Mouse (Mus musculus): Measurements from ENCODE around the gene Cd300ld2.
"Not testable (repeated sequence)": the region's sequence is repeated elsewhere in the genome, so short reads cannot be mapped to it uniquely, and the experiment has no call there.

Cd300ld2 gene

DNA sequence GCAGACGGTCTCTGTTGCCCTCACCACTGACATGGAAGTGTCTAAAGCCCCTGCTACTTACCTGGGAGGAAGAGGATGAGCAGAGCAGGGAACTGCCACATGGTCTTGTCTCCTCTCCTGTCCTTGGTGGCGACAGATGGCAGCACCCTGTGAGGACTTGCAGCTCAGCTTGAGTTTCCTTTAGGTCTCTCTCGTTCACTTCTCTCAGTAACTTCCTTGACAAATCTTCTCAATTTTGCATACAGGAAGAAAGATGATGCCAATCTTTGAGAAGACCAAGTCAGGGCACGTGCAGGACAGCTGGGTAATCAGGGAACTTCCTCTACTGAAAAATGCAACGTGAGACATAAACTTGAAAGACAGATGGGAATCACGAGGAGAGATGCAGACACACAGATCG is at the start of gene Cd300ld2:
Cd300ld2 (minus strand) TSS at position 101 of the 400 bp plus-strand sequence.
- in situ Hi-C loops (cut with MboI; ENCODE audit: unreplicated experiment in 2 of 2) = not testable (repeated sequence)

DNA sequence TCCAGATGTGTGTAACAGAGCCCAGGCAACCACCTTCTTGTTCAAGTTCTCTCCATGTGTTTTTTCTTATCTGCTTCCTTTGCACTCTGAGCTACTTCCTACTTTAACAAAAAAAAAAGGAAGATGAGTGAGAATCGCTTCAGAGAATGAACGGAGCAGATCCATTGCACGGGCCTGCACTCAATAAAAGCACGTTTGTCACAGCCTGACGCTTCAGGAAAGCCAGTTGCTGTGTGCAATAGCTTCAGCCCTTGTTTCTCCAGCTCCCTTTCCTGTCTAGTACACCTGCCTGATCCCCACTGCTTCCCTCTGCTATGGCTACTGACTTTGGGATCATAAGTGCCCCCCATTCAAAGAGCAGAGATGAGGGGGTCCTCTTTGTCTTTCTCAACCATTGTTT is 46.1 kb upstream of the Cd300ld2 start, which contains the start of gene Cd300e:
Cd300e (minus strand) TSS at position 101 of the 400 bp plus-strand sequence.
- in situ Hi-C loops (cut with MboI; ENCODE audit: unreplicated experiment in 2 of 2) = loop anchor here in 1 of 2 experiments (25.0 kb wide), 1 partner anchor 375 kb away; the partner anchor contains the start of gene Ttyh2

DNA sequence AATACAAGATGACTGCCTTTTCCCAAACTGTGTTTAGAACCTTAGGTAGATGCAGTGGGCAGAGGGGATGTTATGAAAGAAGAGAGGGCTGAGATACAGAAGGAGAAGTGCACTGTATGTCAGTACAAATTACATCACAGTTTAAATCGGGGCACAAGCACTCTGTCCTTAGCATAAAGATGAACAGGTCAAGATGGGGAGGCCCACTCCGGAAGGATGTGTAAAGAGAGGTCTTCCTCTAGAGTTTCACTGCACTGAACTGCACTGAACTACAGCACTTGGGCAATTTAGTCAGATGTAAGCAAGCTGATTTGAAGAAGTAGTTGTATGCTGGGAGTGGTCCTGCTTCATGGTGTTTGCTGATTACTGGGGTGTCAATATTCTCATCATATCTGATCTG is 43.8 kb upstream of the Cd300ld2 start:
- in situ Hi-C loops (cut with MboI; ENCODE audit: unreplicated experiment in 2 of 2) = loop anchor here (10.0 to 25.0 kb wide), 2 partner anchors 245 to 372 kb away; partner anchors contain the start of gene Ttyh2 (in 1 of the 2)

DNA sequence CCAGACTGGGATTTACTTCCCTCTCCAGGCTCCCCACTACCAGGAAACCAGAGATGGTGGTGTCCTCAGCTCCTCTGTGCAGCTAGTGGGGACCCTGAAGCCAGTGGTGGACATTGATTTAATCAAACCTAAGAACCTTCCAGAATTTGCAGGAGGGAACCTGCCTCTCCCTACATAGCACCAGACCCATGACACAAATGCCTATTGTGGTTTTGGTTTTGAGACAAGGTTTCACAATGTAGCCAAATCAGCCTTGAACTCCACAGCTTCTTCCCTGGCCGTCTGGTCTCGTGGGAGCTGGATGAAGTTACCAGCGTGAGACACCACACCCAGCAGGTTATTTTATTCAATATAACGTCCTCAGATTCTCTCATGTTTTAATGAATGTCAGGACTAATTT is 42.7 kb upstream of the Cd300ld2 start:
- in situ Hi-C loops (cut with MboI; ENCODE audit: unreplicated experiment in 2 of 2) = loop anchor here (10.0 to 25.0 kb wide), 2 partner anchors 244 to 371 kb away; partner anchors contain the start of gene Ttyh2 (in 1 of the 2)

DNA sequence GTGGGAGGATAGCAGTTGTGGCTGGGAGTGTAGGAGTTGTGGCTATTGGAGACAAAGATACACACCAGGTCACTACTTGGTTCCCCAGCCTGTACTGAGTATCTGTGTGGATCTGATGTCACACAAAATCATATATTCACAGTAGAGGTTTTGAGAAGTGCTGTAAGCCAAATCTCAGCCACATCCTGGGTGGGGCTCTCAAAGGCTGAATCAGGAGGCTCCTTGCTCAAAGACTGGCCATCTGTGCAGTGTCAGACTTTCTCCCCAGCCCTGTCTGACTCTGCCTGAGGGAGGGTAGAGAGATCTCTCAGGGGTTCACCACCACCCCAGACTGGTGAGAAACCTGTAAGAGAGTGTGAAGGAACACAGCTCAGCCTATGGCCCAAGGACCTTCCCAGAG is 38.5 kb upstream of the Cd300ld2 start:
- in situ Hi-C loops (cut with MboI; ENCODE audit: unreplicated experiment in 2 of 2) = loop anchor here (10.0 to 25.0 kb wide), 2 partner anchors 240 to 367 kb away; partner anchors contain the start of gene Ttyh2 (in 1 of the 2)

DNA sequence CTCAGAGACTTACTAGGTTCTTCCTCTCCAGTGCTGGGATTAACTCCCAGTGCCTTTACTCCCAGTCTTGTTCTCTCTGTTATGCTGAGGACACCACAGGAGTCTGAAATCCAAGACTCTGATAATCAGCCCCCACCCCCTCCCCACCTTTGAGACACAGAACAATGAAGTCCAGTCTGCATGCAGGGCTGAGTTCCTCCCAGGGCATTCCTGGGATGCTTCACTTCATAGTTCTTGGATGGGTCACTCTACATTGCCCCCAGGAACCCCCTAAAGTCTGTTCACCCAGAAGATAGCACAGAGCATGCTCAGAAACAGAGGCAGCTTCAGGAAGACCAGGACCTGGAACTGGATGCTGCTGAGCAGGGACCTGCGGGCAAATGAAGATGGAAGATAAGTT is 37.0 kb upstream of the Cd300ld2 start:
- in situ Hi-C loops (cut with MboI; ENCODE audit: unreplicated experiment in 2 of 2) = loop anchor here (10.0 to 25.0 kb wide), 2 partner anchors 238 to 366 kb away; partner anchors contain the start of gene Ttyh2 (in 1 of the 2)

DNA sequence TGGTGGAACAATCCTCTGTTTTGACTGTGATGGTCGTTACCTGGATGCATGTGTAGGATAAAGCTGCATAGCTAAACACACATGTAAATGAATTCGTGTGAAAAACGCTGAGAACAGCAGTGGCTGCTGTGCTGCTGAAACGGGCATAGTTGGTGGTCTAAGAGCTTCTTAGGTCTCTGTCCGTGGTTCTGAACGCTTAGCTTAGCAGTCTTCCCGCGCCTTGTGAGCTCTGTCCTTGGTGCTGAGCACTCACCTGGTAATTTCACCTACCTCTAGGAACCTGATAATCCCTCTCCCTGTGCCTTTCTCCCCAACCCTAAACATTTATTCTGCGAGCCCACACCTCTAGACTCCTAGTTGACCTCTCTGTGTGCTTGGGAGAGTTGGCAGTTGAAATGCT is 36.2 kb upstream of the Cd300ld2 start:
- in situ Hi-C loops (cut with MboI; ENCODE audit: unreplicated experiment in 2 of 2) = loop anchor here (10.0 to 25.0 kb wide), 2 partner anchors 237 to 365 kb away; partner anchors contain the start of gene Ttyh2 (in 1 of the 2)

DNA sequence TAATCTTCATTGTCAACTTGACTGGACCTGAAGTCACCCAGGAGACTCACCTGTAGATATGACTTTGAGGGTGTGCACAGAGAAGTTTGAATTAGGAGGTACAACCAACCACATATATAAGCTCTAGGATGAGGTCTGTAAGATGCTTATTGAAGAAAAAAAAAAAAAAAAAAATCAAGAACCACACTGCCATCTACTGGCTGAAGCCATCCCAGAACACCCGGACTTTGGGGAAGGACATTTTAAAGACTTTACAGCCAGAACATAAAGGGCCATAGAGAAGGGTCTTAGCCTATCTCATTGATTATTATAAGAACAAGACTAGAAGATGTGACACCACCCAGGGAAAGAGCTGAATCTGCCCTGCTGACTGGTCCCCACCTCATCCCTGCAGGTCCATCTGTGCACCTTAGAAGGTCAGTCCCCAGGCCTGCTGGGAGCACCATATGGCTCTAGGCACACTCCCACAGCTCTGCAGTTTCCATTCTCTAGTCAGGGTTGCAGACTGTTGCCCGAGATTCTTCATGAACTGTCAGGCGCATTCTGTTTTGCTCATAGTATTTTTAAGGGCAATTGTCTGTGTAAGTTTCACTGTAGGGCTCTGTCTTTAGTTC is 33.4 kb upstream of the Cd300ld2 start:
- in situ Hi-C loops (cut with MboI; ENCODE audit: unreplicated experiment in 2 of 2) = no loop called here

DNA sequence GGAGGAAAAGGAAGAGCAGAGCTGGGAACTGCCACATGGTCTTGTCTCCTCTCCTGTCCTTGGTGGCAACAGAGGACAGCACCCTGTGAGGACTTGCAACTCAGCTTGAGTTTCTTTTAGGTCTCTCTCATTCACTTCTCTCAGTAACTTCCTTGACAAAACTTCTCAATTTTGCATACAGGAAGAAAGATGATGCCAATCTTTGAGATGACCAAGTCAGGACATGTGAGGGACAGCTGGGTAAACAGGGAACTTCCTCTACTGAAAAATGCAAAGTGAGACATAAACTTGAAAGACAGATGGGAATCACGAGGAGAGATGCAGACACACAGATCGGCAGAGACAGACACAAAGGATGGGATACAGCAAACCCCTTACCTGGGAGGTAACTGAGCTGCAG is 32.3 kb upstream of the Cd300ld2 start, which contains the start of gene Cd300ld3:
Cd300ld3 (minus strand) TSS at position 151 of the 400 bp plus-strand sequence.
- in situ Hi-C loops (cut with MboI; ENCODE audit: unreplicated experiment in 2 of 2) = no loop called here

DNA sequence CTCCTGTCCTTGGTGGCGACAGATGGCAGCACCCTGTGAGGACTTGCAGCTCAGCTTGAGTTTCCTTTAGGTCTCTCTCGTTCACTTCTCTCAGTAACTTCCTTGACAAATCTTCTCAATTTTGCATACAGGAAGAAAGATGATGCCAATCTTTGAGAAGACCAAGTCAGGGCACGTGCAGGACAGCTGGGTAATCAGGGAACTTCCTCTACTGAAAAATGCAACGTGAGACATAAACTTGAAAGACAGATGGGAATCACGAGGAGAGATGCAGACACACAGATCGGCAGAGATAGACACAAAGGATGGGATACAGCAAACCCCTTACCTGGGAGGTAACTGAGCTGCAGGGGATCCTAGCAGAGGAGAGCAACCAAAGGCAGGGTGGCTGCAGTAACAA is 21.7 kb upstream of the Cd300ld2 start, which contains the start of gene Cd300ld5:
Cd300ld5 (minus strand) TSS at position 101 of the 400 bp plus-strand sequence.
- in situ Hi-C loops (cut with MboI; ENCODE audit: unreplicated experiment in 2 of 2) = not testable (repeated sequence)

DNA sequence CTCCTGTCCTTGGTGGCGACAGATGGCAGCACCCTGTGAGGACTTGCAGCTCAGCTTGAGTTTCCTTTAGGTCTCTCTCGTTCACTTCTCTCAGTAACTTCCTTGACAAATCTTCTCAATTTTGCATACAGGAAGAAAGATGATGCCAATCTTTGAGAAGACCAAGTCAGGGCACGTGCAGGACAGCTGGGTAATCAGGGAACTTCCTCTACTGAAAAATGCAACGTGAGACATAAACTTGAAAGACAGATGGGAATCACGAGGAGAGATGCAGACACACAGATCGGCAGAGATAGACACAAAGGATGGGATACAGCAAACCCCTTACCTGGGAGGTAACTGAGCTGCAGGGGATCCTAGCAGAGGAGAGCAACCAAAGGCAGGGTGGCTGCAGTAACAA is 10.9 kb upstream of the Cd300ld2 start, which contains the start of gene Cd300ld4:
Cd300ld4 (minus strand) TSS at position 101 of the 400 bp plus-strand sequence.
- in situ Hi-C loops (cut with MboI; ENCODE audit: unreplicated experiment in 2 of 2) = not testable (repeated sequence)

DNA sequence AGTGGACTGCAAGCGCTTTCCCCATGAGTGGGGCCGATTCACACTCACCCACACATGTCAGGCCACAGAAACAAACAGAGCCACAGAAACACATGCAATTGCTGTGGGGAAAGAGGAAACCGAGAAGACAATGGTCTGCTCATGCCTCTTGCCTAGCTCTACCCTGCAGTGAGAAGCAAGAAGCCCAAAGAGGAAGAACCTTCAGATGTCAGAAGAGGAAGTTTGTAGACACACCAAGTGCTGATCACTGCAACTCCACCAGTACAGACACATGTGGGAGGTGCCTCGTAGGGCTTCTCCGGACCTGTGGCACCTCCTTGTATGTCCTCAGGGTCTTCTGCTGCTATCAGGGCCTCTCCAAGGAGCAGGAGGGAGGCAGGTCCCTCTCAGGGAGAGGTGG is 11.9 kb downstream of the Cd300ld2 start:
- in situ Hi-C loops (cut with MboI; ENCODE audit: unreplicated experiment in 2 of 2) = no loop called here

DNA sequence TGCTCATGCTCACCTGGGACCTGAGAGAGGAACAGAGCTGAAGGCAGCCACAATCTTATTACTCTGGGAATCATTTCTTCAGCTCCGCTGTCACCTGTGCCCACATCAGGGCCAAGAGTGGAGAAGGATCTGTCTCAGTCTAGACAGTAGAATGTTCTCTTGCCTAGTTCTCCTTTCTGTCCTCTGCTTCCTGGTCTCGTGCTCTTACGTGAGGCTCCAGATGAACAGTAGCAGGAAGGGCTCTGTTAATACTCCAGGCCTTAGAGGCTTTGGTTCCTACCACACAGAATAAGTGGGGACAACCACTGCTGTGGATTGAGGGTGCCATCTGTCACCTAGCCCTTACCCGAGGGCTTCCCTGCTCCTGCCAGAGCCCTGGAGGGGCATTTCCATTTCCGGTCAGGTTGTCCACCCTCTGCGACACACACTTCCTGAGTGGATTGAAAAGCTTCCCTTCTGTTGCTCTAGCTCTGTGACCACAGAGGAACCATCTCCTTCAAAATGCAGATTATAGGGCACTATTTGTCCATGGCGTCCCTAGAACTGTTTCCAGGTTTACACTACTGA is 14.4 kb downstream of the Cd300ld2 start, which contains the start of gene Cd300c2:
Cd300c2 (minus strand) TSS at position 407 of the 567 bp plus-strand sequence.
- in situ Hi-C loops (cut with MboI; ENCODE audit: unreplicated experiment in 2 of 2) = no loop called here

DNA sequence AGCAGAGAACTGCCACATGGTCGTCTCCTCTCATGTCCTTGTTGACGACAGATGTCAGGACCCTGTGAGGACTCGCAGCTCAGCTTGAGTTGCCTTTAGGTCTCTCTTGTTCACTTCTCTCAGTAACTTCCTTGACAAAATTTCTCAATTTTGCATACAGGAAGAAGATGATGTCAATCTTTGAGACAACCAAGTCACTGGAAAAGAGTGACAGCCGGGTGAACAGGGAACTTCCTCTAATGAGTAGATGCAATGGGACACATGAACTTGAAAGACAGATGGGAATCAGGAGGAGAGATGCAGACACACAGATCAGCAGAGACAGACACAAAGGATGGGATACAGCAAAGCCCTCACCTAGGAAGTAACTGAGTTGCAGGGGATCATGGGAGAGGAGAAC is 26.2 kb downstream of the Cd300ld2 start, which contains the start of gene Cd300ld:
Cd300ld (minus strand) TSS at position 130 of the 400 bp plus-strand sequence.
- in situ Hi-C loops (cut with MboI; ENCODE audit: unreplicated experiment in 2 of 2) = no loop called here

DNA sequence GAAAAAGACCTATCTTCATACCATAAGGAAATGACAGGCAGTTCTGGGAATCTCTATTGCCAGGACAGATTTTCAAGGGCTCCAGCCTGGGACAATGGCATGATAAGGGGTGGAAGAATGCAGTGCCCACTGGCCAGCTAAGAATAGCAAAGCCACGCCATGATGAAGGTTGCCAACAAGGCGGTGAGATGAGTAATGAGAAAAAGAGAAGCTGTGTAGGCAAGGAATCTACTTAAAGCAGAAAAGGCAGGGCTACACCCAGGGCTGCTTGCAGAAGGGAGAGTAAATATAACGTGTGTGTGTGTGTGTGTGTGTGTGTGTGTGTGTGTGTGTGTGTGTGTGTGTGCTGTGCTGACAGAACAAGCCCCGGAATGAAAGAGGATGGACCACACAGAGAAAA is 34.1 kb downstream of the Cd300ld2 start:
- in situ Hi-C loops (cut with MboI; ENCODE audit: unreplicated experiment in 2 of 2) = no loop called here

DNA sequence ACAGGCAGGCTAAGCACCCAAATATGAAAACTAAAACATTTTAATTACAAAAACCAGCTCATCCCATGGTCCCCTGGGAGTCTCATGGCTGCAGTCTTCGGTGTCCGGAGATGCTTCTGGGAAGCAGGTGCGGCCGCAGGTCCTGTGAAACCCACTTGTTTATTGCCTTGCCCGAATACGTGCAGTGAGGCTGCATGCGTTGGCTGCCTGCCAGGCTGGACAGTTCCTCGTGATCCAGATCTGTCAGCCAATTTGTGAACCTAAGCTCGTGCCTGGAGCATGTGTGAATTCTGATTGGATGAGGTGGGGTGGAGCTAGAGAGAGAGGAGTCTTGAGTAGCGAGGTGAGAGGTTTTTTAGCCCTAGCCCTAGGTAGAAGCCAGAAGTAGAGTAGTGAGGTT is 43.3 kb downstream of the Cd300ld2 start:
- in situ Hi-C loops (cut with MboI; ENCODE audit: unreplicated experiment in 2 of 2) = no loop called here

DNA sequence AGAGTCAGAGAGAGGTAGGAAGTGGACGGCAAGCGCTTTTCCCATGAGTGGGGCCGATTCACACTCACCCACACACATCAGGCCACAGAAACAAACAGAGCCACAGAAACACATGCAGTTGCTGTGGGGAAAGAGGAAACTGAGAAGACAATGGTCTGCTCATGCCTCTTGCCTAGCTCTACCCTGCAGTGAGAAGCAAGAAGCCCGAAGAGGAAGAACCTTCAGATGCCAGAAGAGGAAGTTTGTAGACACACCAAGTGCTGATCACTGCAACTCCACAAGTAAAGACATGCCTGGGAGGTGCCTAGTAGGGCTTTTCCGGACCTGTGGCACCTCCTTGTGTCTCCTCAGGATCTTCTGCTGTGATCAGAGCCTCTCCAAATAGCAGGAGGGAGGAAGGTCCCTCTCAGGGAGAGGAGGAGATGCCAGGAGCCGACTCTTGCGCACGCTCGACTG is 47.2 kb downstream of the Cd300ld2 start, which contains the start of gene Cd300c:
Cd300c (minus strand) TSS at position 406 of the 456 bp plus-strand sequence.
- in situ Hi-C loops (cut with MboI; ENCODE audit: unreplicated experiment in 2 of 2) = no loop called here

DNA sequence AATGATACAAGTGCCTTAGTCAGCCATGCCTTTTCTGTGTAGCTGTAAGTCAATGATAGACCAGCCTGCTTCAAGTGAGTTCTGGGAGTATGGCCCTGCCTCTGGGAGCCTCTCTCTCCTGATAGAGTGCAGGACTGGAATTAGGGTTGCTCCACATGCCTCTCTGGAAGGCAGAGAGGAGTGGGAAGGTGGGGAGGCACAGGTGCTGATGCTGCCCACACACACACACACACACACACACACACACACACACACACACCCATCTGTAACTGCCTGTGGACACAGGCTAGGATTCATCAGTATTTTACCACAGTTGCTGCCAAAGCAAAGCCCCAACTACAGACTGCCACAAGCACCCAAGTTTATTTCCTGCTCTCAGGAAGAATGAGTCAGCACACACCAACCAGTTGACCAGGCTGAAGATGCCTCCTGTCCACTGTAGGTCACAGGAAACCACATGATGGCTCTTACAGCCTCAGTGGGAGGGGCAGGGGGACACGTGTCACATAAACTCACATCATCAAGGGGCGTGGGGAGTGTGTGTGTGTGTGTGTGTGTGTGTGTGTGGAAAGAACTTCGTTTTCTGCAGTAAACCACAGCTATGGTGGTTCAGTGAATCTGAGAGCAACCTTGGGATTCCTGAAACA is 50.7 kb downstream of the Cd300ld2 start:
- in situ Hi-C loops (cut with MboI; ENCODE audit: unreplicated experiment in 2 of 2) = no loop called here

DNA sequence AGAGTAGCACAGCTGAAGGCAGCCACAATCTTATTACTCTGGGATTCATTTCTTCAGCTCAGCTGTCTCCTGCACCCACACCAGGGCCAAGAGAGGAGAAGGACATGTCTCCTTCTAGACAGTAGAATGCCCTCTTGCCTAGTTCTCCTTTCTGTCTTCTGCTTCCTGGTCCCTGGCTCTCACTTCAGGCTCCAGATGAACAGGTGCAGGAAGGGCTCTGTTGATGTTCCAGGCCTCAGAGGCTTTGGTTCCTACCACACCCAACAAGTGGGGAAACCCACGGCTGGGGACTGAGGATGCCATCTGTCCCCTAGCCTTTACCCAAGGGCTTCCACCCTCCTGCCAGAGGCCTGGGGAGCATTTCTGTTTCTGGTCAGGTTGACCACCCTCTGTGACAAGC is 55.6 kb downstream of the Cd300ld2 start:
- in situ Hi-C loops (cut with MboI; ENCODE audit: unreplicated experiment in 2 of 2) = no loop called here
